Mouse (Mus musculus) thymus, postnatal 10 days (tissue): ENCODE measurements around the gene Nnat.

Source experiments
- DNase-seq, 2 experiments: peaks; one replicate each; pipeline ENCODE4 v3.0.0; 2021; ENCODE audit warnings: low spot score in 2 of 2

The Nnat gene

DNA sequence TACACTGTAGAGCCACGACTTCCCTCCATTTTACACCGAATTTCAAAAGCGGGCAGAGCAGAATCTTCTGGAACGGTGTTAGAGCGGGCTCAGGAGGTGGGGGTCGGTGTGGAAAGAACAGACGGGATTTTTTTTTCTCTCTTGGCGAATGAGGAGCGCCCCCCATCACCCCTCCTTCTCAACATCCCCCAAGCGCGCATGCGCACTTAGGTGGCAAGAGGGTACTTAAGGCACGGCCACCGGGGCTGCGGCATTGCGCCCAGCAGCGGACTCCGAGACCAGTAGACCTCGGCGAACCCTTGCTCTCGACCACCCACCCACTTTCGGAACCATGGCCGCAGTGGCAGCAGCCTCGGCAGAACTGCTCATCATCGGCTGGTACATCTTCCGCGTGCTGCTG lies at the start of gene Nnat:
Gene Nnat (plus strand): TSS at position 221 of the 400 bp plus-strand sequence.
- DNase-seq = no peak

DNA sequence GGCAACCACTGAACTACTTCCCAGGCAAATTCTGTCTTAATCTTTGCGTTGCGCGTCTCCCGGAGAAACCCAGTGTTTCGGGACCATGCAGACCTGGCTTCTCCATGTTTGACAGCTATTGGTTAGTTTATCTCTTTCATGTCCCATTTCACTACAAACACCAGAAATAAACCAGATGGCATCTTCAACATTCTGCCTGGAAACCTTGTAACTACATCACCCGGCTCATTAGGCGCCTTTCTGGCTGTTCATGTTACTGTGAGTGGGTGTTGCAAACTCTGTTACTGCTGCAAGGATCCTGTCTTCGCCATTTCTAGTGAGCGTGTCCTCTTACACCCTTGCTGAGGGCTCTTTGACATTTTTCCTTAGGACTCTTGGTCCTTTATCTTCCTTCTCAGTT lies 47.0 kb upstream of the Nnat start:
- no peak for DNase-seq

DNA sequence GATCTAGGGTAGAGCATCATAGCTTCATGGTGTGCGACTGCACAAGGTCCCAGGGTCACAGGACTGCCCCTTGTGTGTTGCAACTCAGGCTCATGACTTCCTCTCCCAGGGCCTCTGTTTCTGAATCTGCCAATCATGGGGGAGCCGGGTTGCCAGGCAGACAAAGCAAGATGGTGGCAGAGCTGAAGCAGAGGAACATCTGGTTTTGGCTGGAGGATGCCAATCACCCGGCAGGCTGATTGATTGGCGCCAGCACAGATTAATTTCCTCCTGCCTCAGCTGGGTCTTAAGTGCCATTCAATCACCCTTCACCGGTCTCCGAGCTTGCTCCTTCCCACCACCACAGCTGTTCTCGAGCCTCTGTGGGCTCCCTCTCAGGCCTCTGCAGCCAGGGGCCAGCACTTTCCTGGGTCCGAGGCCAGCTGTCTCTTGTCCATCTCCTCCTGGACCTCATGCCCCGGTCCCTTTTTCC lies 46.1 kb upstream of the Nnat start:
- DNase-seq = no peak

DNA sequence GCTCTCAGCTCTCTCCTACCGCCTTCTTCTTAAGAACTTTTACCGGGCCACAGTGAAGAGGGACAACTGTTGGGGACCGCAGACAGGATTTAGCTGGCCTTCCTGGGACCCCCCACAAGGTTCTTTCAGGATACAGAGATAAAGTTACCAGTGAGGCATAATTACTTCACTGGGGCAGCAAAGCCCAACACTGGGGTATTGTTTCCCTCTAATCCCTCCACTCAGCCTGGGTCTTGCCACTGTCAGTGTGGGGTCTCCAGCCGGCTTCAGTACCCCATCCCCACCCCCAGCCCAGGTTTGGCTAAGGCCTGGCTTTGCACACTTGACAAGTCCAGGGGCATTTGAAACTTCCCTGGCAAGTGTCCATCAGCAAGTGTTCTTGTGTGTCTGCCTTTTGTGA lies 45.5 kb upstream of the Nnat start:
- DNase-seq = no peak

DNA sequence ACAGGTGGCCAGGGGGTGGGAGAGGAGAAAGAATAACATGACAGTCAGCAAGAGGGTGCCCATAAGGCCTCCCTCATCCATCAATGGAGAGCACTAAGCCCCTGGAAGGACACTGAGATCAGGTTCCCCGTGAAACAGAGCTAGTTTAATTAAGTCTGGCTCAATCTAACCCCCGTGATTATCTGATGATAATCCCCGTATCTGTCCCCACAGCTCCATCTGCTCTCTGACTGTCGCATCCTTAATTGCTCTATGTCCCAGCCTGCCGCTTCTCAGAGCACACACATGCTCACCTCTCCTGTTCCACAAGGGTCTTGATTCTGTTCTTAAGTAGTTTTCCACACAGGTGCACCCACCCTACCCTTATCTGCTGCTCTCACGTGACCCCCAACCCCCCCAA lies 42.4 kb upstream of the Nnat start:
- no peak for DNase-seq

DNA sequence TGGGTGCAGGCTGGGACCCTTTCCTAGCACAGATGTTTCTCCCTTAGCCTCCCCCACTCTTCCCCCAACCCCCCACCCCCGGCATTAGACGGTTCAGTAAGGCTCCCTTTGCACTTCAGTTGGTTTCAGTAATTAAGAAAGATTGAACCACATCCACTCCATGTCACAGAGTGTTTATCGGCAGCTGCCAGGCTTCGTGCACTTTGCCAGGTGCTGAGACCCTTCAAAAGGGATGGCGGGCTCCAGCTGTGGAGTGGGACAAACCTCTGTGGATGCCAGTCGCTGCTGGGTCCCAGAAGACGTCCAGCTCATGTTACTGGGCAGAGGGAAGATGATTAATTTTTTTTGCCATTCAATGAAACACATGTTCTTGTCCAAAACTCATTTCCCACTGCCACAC lies 41.4 kb upstream of the Nnat start:
- no peak for DNase-seq

DNA sequence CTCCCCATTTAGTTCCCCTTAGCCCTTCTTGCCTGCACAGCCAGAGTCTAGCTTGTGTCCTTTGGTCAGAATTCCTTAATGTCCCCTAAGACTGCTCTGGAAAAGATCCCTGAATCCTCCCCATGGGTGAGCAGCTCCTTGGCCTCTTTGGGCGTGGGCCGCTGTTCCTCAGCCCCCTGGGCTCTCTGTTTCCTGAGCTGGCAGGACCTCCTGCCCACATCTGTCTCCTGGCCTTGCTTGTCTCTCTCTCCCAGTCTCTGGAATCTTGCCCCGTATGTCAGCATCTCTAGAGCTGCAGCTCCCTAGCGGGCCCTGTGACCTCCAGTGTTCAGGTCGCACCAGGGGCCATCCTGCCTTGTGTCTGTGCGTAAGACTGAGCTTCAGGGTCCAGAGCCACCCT lies 40.4 kb upstream of the Nnat start:
- DNase-seq = no peak

DNA sequence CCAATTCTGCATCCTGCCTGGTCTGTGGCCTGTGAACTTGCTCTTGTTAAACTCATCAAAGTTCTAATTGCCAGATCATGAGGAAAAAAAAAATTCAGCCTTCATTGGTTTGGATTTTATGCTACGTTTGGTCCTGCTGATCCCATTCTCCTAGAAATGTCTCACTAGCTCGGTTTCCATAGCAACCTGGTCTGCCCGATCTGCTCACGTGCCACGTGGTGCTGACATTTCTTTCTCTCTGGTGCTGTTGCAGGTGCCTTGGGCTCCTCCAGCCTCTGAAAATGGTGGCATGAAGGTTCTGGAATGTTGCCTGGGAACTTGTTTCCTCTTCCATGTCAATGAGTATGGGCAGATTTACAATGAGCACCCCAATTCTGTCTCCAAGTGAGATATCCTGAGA lies 39.4 kb upstream of the Nnat start:
- no peak for DNase-seq

DNA sequence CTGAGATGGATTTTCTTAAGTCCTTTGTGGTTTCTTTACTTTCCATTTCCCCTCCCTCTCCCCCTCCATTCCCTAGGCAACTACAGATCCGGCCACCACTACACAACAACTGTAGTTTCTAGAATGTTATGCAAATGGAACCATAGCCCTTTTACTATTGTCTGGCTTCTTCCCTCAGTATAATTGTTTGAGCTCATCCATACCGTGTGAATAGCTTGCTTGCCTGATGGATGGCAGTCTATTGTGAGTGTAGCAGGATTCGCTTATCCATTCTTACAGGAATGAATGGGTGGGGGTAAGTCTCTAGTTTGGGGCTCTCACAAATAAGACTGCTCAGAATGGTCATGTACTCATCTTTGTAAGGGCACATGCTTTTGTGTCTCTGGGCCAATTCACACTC lies 37.3 kb upstream of the Nnat start:
- no peak for DNase-seq

DNA sequence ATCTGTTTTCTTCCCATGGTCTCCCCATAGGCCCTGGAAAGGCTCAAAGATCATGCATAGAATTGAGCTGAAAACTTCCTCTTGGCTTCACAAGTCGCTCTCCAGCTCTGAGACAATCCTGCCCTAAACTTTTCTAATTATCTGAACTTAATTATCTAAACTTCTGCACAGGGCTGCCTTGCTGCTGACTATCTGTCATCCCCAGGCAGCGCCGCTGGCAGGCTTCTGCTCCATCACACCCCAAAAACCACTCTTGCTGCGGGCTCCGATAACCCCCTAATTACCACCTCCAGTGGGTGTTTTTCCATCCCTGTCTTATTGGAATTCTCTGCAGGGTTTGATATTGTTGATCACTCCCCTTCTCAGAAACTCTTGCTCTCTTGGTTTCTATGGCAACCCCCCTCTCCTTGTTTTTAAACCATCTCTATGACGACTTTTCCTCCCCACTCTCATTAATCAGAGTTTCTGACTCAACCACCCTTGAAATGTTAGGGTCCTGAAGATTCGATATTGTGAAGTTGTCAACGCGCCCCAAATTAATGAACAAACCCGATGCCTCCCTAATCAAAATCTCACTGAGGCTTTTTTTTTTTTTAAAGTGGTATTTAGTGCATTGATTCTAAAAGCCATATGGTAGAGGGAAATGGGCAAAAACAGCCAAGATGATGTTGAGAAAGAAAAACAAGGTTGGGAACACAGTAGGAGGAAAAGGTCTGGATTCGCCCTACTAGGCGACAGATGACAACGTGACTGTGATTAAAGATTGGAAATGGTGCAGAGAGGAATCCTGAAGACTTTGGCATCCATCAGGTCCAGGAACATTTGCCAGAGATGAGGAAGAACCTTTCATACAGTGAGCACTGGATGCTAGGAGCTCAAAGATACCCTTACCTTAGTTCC lies 29.6 kb upstream of the Nnat start:
- no peak for DNase-seq

DNA sequence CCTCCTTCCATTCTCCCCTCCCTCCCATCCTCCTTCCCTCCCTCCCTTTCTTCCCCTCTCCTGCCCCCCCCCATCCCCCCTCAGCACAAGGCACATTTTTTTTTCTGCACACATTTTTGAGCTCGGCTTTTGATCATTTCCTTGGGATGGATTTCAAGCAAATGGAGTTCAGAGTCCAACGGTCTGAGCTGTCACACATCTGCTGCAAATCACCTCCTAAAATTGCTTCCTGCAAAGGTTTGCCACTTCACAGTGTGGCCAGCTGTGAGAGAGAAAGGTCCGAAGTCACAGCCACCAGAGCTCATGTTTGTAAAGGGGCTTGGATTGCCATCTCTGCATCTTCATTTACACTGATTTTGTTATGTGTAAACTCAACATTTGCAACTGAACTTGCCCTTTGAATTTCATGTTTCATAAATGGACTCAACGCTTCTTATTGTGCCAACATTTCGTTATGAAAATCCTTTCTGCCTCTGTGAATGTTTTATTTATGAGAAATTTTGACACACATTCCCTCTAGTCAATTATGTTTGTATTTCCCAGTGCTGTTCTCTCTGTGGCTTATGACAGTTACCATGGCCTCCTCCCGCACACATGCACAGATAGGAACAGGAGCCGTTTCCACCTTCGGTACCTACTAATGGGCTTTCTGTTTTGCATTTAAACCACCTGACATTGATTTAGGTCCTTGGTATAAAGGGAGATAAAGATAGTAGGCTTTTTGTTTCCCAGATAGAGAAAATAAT lies 28.0 kb upstream of the Nnat start:
- no peak for DNase-seq

DNA sequence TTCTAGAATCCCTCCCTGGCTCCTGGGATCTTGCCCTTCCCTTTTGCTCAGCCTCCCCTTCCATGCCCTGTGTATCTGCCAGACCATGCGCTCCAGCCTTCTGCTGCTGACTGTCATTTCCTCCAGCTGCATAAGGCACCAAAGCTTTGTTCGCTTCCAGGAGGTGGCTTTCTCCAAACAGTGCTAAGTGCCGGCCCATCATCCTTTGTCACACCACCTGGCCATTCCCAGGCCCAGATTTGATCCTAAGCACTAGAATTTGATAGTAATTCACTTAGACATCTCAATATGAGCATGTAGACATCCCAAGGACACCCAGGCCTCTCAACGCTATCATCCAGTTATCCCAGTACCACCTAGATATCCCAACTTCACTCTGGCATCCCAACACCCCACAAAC lies 25.7 kb upstream of the Nnat start:
- DNase-seq = no peak

DNA sequence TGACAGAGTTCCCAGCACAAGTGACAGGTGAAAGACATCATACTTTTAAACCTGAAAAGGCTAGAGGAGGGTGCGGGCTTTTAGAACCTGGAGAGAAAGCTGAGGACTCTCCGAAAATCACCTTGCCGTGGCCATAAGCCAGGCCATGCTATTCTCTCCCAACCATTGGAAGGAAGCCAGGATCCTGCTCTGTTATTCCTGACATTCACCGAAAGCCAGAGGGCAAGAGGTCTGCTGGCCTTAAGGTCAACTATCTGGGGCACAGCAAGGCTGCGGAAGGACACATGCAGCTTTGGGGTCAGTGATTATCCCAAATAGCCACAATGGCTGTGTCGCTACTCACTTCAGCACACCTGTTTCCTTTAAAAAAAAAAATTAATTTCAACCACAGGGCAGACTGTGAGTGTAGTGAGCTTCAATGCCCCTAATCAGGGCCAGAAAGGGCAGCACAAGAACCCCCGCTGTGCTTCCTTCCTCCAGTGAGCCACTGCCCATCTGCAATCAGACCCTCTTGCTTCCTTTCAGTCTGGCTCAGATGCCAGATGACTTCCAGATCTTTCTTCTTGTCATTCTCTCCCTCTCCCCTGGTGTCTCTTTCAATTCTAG lies 23.3 kb upstream of the Nnat start:
- no peak for DNase-seq

DNA sequence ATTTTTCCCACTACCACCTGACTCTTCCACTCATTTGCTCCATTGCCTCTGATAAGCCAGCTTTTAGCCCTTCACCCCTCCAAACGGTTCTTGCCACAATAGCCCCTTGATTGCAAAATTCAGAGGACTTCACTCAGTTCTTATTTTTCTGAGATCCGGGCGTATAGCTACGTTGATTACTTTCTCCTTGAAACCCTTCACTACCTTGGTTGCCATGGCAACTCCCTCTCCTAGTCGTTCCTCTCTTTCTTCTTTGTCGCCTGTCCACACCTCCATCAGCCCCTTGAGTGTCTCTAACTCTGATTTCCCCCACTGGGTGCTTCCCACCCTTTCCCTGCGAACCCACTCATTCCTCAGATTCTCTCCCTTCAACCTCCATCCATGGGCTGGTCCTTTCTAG lies 22.8 kb upstream of the Nnat start:
- no peak for DNase-seq

DNA sequence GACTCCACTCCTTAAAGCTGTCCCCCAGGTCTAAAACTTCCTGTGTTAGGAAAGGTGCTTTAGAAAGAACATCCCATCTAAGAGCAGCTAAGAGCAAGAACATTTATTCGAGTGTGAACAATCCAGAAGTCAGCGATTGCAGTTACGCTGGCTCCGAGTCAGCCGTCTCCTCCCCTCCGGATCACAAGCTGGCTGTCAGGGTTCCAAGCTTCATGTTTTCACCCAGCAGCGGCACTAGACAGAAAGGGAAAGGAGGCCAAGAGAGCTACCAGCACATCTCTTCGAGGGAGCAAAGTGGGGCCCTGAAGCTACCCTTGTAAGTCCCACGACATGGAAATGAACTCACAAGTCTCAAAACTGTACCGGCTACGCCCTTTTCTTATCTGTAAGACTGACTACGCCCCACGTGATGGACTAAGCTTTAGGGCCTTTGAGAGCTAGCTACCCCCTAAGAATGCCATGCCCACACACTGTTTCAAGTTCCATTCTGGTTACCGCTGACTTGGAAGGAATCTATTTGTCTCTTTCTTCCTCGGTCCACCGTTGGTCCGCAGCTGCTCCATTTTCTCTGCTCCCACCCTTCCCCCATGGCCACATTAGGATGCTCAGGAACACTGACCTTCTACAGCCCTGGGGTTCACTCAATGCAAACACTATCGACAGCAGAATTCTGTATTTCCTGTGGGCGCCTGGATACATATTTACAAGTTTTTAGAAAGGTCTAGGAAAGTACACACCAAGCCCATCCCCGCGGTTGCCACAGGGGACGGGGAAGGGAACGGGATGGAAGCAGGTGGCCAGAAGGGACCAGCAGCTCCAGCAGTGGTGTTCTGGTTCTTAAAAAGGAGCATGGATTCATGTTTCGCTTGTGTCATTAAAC lies 19.6 kb upstream of the Nnat start:
- DNase-seq = no peak

DNA sequence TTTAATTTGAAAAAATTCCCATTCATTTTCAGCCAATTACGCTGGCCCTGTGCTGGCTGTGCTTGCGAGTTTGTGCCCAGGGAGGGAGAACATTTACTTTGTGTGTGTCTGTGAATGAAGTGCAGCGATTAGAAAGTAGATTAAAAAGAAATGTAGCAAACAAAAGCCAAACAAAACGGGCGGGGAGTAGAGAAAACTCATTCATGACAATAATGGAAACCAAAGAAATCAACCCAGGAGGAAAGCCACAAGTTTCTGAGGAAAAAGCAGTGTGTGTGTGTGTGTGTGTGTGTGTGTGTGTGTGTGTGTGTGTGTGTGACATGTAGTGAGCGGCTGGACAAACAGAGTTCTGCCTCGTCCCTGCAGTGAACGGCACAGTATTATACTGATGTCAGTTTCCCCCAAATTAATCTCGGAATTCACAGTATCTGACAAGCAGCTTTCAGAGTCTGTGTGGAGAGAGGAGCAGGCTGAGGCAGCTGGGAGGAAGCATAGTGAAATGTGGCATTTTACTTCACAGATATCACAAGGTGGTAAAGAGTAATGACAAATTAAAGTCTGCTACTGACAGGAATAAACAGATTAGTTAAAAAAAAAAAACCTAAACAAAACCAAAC lies 18.8 kb upstream of the Nnat start:
- DNase-seq = no peak

DNA sequence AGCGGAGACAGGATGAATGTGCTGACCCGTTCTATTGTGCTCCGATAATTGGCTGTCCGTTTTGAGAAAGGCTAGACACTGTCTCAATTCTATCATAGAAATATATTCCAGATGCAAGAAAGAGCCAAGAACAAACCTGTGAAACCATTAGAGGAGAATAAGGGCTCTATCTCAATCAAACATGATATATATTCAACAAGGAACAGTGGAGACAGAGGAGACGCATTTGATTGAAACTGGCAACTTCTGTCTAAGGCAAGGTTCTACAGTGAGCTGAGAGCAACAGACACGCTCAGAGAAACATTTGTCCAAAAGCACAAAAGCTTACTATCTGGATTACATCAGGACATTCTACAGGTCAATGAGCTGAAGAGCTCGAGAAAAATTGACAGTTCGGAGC lies 18.2 kb upstream of the Nnat start:
- DNase-seq = no peak

DNA sequence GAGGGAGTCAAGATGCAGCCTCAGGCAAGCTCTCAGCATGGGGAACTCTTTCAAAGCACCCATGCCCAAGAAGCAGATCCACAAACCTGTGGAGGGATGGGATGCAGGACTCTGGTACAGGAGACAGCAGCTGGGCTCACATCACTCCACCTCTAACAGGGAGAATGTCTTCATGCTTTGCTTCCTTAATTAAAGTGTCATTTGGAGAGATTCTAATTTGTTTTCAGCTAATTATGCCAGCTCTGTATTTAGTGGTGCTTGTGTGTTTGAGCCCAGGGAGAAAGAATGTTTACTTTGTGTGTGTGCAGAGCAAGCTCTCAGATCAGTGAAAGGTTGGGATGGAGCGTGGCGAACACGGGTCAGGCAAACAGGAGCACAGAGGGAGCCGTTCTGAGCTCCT lies 17.5 kb upstream of the Nnat start:
- DNase-seq = no peak

DNA sequence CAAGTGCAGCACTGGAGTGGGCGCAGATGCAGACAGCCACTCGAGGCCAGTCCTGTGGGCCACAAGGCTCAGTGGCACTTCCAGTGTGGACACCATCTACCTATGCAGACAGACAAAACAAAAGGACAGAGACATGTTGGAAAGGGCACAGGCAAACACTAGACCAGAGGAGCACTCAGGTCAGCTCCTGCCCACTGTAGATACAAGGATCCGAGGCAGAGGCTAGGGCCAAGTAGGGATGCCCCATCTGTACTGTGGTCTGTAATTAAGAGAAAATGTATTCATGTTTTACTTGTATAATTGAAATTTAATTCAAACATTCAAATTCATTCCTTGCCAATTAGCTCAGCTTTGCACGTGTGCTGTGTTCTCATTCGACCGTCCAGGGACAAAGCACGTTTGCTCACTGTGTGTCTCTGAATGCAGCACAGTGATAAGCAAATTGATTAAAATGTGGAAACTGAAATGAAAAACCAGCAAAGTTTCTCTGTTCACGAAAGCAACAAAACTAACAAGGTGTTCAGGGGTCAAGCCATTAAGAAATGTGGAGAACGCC lies 15.5 kb upstream of the Nnat start:
- DNase-seq = no peak

DNA sequence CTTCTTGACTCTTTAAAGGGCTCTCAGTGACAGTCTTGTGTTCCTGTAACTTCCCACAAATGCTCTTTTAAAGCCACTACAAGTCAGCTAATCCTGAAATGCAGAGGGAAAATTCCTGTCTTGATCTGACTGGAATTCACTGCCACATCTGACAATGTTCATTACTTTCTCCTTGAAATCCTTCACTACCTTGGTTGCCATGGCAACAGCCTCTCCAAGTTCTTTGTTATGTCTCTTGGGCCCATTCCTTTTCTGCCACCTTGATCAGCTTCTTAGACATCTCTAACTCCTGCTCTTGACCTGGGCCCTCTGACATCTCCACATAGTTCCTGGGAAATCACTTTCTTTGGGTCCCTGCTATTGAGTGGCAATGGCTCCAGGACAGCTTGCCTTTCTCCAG lies 13.2 kb upstream of the Nnat start:
- no peak for DNase-seq

DNA sequence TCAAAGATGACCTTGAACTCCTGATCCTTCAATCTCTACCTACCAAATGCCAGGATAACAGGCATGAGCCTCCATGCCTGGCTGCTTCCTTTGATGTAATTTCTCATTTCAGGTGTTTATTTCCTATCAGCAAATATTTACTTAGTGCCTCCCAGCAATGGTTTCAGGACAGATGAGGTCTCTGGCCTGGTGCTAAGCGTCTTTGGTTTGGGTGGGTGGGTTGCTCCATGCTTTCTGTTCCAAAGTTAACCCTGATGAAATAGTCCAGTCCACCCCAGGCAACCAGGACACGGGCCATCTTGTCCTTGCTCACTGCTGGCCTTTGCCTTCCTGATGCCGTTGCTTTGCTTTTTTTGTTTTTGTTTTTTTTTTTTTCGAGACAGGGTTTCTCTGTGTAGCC lies 9.6 kb upstream of the Nnat start:
- DNase-seq = no peak
